Mouse (Mus musculus) brown adipose tissue, adult 24 weeks (tissue): ENCODE results near the gene Slc12a1. TPM values are rescaled to one million over a fixed set of nuclear protein-coding genes. Genes with fewer than 3 reads are reported as not detected.
"Not testable (repeated sequence)": the region's sequence is repeated elsewhere in the genome, so short reads cannot be mapped to it uniquely, and the experiment has no call there.

ENCODE experiments used
- H3K27ac ChIP-seq: fragments of 200-500 bp; replicated peaks from 2 replicates; pipeline ENCODE4 v1.5.1; 2012; ENCODE audit warnings: low read depth, mild to moderate bottlenecking, low read length
- H3K4me1 ChIP-seq: fragments of 200-500 bp; 2 replicates; pipeline ENCODE4 v1.6.1; 2012; ENCODE audit warnings: low read length, mixed read lengths; ENCODE audit not compliant: control insufficient read depth, insufficient read depth, insufficient read length
- H3K4me3 ChIP-seq: fragments of 200-500 bp; 2 replicates; pipeline ENCODE4 v1.5.1; 2012; ENCODE audit warnings: low read depth, mild to moderate bottlenecking, low read length, moderate library complexity; ENCODE audit not compliant: insufficient read depth
- polyA plus RNA-seq: library from polyadenylated mRNA; stranded (reverse); fragments of >200 nt; gene quantifications from 2 replicates; pipeline ENCODE4 v1.2.4, GENCODE M21; 2012; ENCODE audit not compliant: missing spikeins, insufficient read depth, insufficient read length

Gene Slc12a1
- polyA plus RNA-seq = not detected in 2 replicates

GRCm38 (mm10) chr2:125152388-125152787 lies at the start of gene Slc12a1:
Slc12a1 (plus strand) TSS chr2:125152505.
- Histone ChIP-seq H3K4me1 (no peaks in the 10 kb centered on the region), H3K27ac (no peak within 1 kb of the TSS), H3K4me3 (no peak within 1 kb of the TSS)

GRCm38 (mm10) chr2:125104491-125104890 lies 47.8 kb upstream of the Slc12a1 start:
- H3K27ac ChIP-seq, H3K4me1 ChIP-seq, H3K4me3 ChIP-seq: not testable (repeated sequence)

GRCm38 (mm10) chr2:125106536-125106935 lies 45.8 kb upstream of the Slc12a1 start:
- not testable (repeated sequence) for H3K4me3 ChIP-seq, H3K27ac ChIP-seq, H3K4me1 ChIP-seq

GRCm38 (mm10) chr2:125119381-125120110 lies 32.8 kb upstream of the Slc12a1 start:
- Histone ChIP-seq H3K4me1 (no peaks in the 10 kb centered on the region), H3K27ac (no peak overlapping the region), H3K4me3 (no peak overlapping the region)

- no peaks in the 10 kb centered on the region for H3K4me1 ChIP-seq
- peak overlapping the region; percentile 87 for H3K4me3 ChIP-seq
- no peak overlapping the region for H3K27ac ChIP-seq
Observed at GRCm38 (mm10) chr2:125122288-125122623, 30.0 kb upstream of the Slc12a1 start.

GRCm38 (mm10) chr2:125122624-125123476 lies 29.5 kb upstream of the Slc12a1 start:
- Histone ChIP-seq H3K4me3 (peak overlapping the region; percentile 87), H3K4me1 (no peaks in the 10 kb centered on the region), H3K27ac (no peak overlapping the region; the same call in 1 of the 2 replicates)

GRCm38 (mm10) chr2:125123477-125123852 lies 28.8 kb upstream of the Slc12a1 start, which contains the start of gene Myef2:
Myef2 (minus strand) TSS chr2:125123661.
- H3K4me1 ChIP-seq = no peaks in the 10 kb centered on the region
- H3K4me3 ChIP-seq = peak within 1 kb of the TSS; percentile 87
- no peak within 1 kb of the TSS; the same call in 1 of the 2 replicates for H3K27ac ChIP-seq

GRCm38 (mm10) chr2:125125824-125126223 lies 26.5 kb upstream of the Slc12a1 start:
- Histone ChIP-seq H3K4me3 (no peak overlapping the region), H3K27ac (no peak overlapping the region), H3K4me1 (no peaks in the 10 kb centered on the region)

GRCm38 (mm10) chr2:125126792-125127191 lies 25.5 kb upstream of the Slc12a1 start:
- Histone ChIP-seq H3K27ac (no peak overlapping the region), H3K4me3 (no peak overlapping the region), H3K4me1 (no peaks in the 10 kb centered on the region)

GRCm38 (mm10) chr2:125134113-125134512 lies 18.2 kb upstream of the Slc12a1 start:
- Histone ChIP-seq H3K27ac (no peak overlapping the region), H3K4me1 (no peaks in the 10 kb centered on the region; the same call in none of the 2 replicates), H3K4me3 (no peak overlapping the region)

- Histone ChIP-seq H3K27ac (no peak within 1 kb of the TSS), H3K4me3 (no peak within 1 kb of the TSS), H3K4me1 (no peaks in the 10 kb centered on the region; the same call in none of the 2 replicates)
Observed at GRCm38 (mm10) chr2:125135903-125136811, 16.1 kb upstream of the Slc12a1 start, which contains the start of gene Ctxn2. Ctxn2 (plus strand) TSS chr2:125136692.

GRCm38 (mm10) chr2:125136846-125137245 lies 15.5 kb upstream of the Slc12a1 start:
- no peak overlapping the region for H3K27ac ChIP-seq
- no peaks in the 10 kb centered on the region; the same call in none of the 2 replicates for H3K4me1 ChIP-seq
- H3K4me3 ChIP-seq = no peak overlapping the region

- no peaks in the 10 kb centered on the region for H3K4me1 ChIP-seq
- H3K27ac ChIP-seq = no peak overlapping the region
- H3K4me3 ChIP-seq = no peak overlapping the region
Observed at GRCm38 (mm10) chr2:125142336-125142735, 10.0 kb upstream of the Slc12a1 start.

GRCm38 (mm10) chr2:125154294-125154693 lies 2.0 kb downstream of the Slc12a1 start:
- Histone ChIP-seq H3K4me1 (no peaks in the 10 kb centered on the region), H3K27ac (no peak overlapping the region)

GRCm38 (mm10) chr2:125155504-125155903 lies 3.2 kb downstream of the Slc12a1 start:
- no peak overlapping the region for H3K4me3 ChIP-seq
- no peak overlapping the region for H3K27ac ChIP-seq
- no peaks in the 10 kb centered on the region for H3K4me1 ChIP-seq

More at GRCm38 (mm10) chr2:125154294-125154693, 2.0 kb downstream of the Slc12a1 start:
- no peak overlapping the region for H3K4me3 ChIP-seq
